Mouse (Mus musculus) 3134 (cell line): Measurements from ENCODE around the gene Hspa1l.
"Not testable (repeated sequence)": the region's sequence is repeated elsewhere in the genome, so short reads cannot be mapped to it uniquely, and the experiment has no call there.

Experiments used
- DNase-seq: peaks from one replicate; pipeline ENCODE4 v3.0.0-alpha.2; 2011; ENCODE audit warnings: low spot score; ENCODE audit not compliant: insufficient read length; ENCODE audit errors: extremely low read depth

Gene Hspa1l

GRCm38 (mm10) chr17:34950514-34951455 is 21.7 kb upstream of the Hspa1l start:
- no peak for DNase-seq

- DNase-seq: no peak
Observed at GRCm38 (mm10) chr17:34951636-34952377, 20.7 kb upstream of the Hspa1l start.

- peak; percentile 81 for DNase-seq
Observed at GRCm38 (mm10) chr17:34952378-34953040, 20.0 kb upstream of the Hspa1l start.

GRCm38 (mm10) chr17:34953258-34953657 is 19.2 kb upstream of the Hspa1l start:
- DNase-seq: no peak

GRCm38 (mm10) chr17:34953904-34954303 is 18.6 kb upstream of the Hspa1l start:
- no peak for DNase-seq

- no peak for DNase-seq
Observed at GRCm38 (mm10) chr17:34954831-34955230, 17.7 kb upstream of the Hspa1l start.

GRCm38 (mm10) chr17:34955884-34956283 is 16.6 kb upstream of the Hspa1l start:
- no peak for DNase-seq

- DNase-seq: no peak
Observed at GRCm38 (mm10) chr17:34956340-34956739, 16.2 kb upstream of the Hspa1l start.

GRCm38 (mm10) chr17:34957291-34957690 is 15.2 kb upstream of the Hspa1l start:
- DNase-seq: not testable (repeated sequence)

- not testable (repeated sequence) for DNase-seq
Observed at GRCm38 (mm10) chr17:34957966-34958365, 14.5 kb upstream of the Hspa1l start.

- not testable (repeated sequence) for DNase-seq
Observed at GRCm38 (mm10) chr17:34958734-34959129, 13.8 kb upstream of the Hspa1l start.

- peak; percentile 91 for DNase-seq
Observed at GRCm38 (mm10) chr17:34959130-34959778, 13.2 kb upstream of the Hspa1l start, which contains the start of gene Hspa1b. TSS of gene Hspa1b (minus strand) at chr17:34959238.

GRCm38 (mm10) chr17:34959881-34960515 is 12.5 kb upstream of the Hspa1l start:
- DNase-seq: no peak

- DNase-seq: peak; percentile 60
Observed at GRCm38 (mm10) chr17:34960702-34961493, 11.6 kb upstream of the Hspa1l start.

- no peak for DNase-seq
Observed at GRCm38 (mm10) chr17:34962125-34962524, 10.4 kb upstream of the Hspa1l start.

- DNase-seq: no peak
Observed at GRCm38 (mm10) chr17:34962841-34963240, 9.7 kb upstream of the Hspa1l start.

GRCm38 (mm10) chr17:34964640-34965049 is 7.9 kb upstream of the Hspa1l start:
- no peak for DNase-seq

GRCm38 (mm10) chr17:34965627-34966026 is 6.9 kb upstream of the Hspa1l start:
- DNase-seq: no peak

- DNase-seq: not testable (repeated sequence)
Observed at GRCm38 (mm10) chr17:34969822-34970221, 2.7 kb upstream of the Hspa1l start, which contains the start of gene Gm20481. TSS of gene Gm20481 (plus strand) at chr17:34969912.
